Mouse (Mus musculus) brain, embryonic 14.5 days (tissue): Measurements from ENCODE around the gene Zcchc14.
"Not testable (repeated sequence)": the region's sequence is repeated elsewhere in the genome, so short reads cannot be mapped to it uniquely, and the experiment has no call there.

Experiments used
- CTCF ChIP-seq: fragments of 200-500 bp; IDR thresholded peaks from 2 replicates; pipeline ENCODE4 v1.5.1; 2012; ENCODE audit warnings: inconsistent platforms, mild to moderate bottlenecking, moderate library complexity, borderline replicate concordance; ENCODE audit not compliant: insufficient read depth, insufficient read length; ENCODE audit errors: extremely low read depth
- POLR2A ChIP-seq: fragments of 200-500 bp; IDR thresholded peaks from 2 replicates; pipeline ENCODE4 v1.6.1; 2012; ENCODE audit warnings: mild to moderate bottlenecking, inconsistent platforms, borderline replicate concordance; ENCODE audit not compliant: poor library complexity, insufficient read depth, insufficient read length, severe bottlenecking; ENCODE audit errors: extremely low read depth

DNA sequence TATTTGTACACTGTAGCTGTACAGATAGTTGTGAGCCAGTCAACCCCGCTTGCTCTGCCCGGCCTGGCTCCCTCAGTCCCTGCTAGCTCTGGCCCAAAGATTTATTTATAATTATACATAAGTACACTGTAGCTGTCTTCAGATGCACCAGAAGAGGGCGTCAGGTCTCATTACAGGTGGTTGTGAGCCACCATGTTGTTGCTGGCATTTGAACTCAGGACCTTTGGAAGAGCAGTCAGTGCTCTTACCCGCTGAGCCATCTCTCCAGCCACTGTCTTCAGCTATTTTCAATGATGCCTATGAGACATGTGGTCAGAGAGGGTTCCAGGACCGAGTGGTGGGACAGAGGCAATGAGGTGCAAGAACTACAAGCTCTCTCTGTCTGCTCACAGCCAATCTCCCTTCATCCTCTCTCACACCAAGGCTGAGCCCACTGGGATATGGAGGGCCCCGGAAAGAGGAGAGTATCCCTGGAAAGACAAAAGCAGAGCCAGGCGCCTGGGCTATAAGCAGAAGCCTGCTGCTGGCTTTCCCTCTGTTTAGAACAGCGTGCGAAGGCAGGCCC is 15.3 kb upstream of the Zcchc14 start:
- not testable (repeated sequence) for TF ChIP-seq POLR2A, CTCF
